Mouse (Mus musculus) testis, postnatal 10 days (tissue): ENCODE data around the gene Abtb1.

Source experiments
- DNase-seq: peaks from one replicate; pipeline ENCODE4 v3.0.0; 2021; ENCODE audit warnings: low spot score

The Abtb1 gene

GRCm38 (mm10) chr6:88854509-88854908 is 12.7 kb upstream of the Abtb1 start:
- DNase-seq: no peak

GRCm38 (mm10) chr6:88850034-88850433 is 8.2 kb upstream of the Abtb1 start:
- DNase-seq: no peak

GRCm38 (mm10) chr6:88849270-88849669 is 7.5 kb upstream of the Abtb1 start:
- no peak for DNase-seq

GRCm38 (mm10) chr6:88847571-88847970 is 5.8 kb upstream of the Abtb1 start:
- DNase-seq: no peak

GRCm38 (mm10) chr6:88844901-88845565 is 3.2 kb upstream of the Abtb1 start:
- DNase-seq: no peak

- no peak for DNase-seq
Observed at GRCm38 (mm10) chr6:88843781-88844725, 2.3 kb upstream of the Abtb1 start.

- no peak for DNase-seq
Observed at GRCm38 (mm10) chr6:88843241-88843640, 1.5 kb upstream of the Abtb1 start.

- no peak for DNase-seq
Observed at GRCm38 (mm10) chr6:88842731-88843151, 957 bp upstream of the Abtb1 start.

- no peak for DNase-seq
Observed at GRCm38 (mm10) chr6:88841514-88841780, 337 bp downstream of the Abtb1 start.

GRCm38 (mm10) chr6:88840791-88841513 is 832 bp downstream of the Abtb1 start:
- DNase-seq: peak; percentile 45

GRCm38 (mm10) chr6:88840211-88840610 is 1.6 kb downstream of the Abtb1 start:
- no peak for DNase-seq

GRCm38 (mm10) chr6:88839135-88839970 is 2.4 kb downstream of the Abtb1 start:
- DNase-seq: no peak

GRCm38 (mm10) chr6:88838613-88839012 is 3.2 kb downstream of the Abtb1 start:
- no peak for DNase-seq

GRCm38 (mm10) chr6:88837999-88838398 is 3.8 kb downstream of the Abtb1 start:
- no peak for DNase-seq

GRCm38 (mm10) chr6:88836178-88836819 is 5.5 kb downstream of the Abtb1 start:
- peak; percentile 71 for DNase-seq

GRCm38 (mm10) chr6:88835047-88835446 is 6.7 kb downstream of the Abtb1 start:
- DNase-seq: no peak

GRCm38 (mm10) chr6:88833340-88834140 is 8.2 kb downstream of the Abtb1 start:
- DNase-seq: no peak

- DNase-seq: no peak
Observed at GRCm38 (mm10) chr6:88832663-88833062, 9.1 kb downstream of the Abtb1 start.

- DNase-seq: peak; percentile 79
Observed at GRCm38 (mm10) chr6:88831456-88831855, 10.3 kb downstream of the Abtb1 start.

GRCm38 (mm10) chr6:88830112-88830702 is 11.6 kb downstream of the Abtb1 start:
- DNase-seq: no peak
